Mouse (Mus musculus) kidney, postnatal 4 days (tissue): Measurements from ENCODE around the gene Nrap.

ENCODE experiments used
- DNase-seq, 2 experiments: peaks; one replicate each; pipeline ENCODE4 v3.0.0; 2021; ENCODE audit warnings: mixed read lengths in 2 of 2

Gene Nrap

DNA sequence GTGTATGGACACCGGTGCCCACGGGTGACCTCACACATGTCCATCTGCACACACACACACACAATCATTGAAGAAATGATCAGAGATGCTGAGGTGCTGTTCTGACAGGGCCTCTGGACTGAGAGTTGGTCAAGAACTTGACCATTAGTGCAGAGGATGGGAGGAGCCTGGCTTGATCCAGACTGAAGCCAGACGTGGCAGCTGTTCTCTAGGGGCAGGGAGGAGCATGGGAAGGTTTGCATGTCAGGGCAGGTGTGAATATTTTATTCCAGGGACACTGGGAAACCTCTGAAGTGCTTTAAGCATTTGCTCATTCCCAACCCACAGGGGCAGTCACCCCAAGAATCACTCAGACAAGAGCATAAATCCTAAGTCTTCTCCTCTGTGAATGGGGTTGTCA lies 92.6 kb downstream of the Nrap start:
- DNase-seq: no peak

DNA sequence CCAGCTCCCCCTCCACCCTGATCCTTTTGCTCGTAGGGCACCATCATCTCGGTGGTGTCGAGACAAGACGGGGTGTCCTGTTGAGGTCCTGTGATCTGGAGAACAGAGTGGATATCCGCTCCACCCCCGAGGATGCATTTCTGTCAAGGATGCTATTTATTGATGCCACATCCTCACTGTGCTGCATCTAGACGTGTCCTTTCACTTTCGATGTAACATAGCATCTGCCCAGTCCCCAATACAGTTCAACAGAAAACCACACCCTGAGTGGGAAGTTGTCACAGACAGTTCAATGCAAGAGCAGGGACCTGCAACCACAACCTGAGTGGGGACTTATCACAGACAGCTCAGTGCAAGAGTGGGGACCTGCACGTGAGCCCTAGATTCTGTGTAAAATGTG lies 93.2 kb downstream of the Nrap start:
- no peak for DNase-seq

DNA sequence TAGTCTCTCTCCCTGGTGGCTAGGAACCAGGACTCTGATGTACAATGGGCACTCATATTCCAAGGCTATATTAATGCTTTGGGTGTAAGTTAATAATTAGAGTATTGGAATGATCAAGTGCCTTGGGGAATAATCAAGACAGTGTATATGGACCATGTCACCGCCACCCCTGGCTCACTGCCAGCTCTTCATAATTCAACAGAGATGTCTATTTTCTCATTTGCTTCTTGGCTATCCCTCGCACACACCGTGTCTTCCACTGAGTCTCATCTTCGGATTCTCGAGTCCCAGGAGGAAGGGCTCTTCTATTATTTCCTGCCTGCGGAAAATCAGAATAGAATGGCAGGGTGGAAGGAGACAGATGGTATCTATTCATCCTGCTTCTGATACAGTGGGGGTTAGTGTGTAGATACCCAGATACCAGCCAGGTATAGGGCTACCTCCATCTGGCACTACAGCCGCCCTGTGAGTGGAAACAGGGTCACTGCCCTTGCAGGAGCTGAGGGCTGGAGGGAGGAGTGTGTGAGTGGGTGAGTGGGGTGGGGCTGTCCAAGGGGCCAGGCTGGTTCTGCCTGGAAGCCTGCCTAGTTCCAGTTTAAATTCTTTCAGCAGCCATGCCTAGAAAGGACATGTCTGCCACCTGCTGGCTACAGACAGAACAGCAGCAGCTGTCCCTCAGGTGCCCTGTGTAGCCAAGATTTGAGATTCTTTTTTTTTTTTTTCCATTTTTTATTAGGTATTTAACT lies 95.0 kb downstream of the Nrap start:
- peak; percentile 91 to 92 for DNase-seq

DNA sequence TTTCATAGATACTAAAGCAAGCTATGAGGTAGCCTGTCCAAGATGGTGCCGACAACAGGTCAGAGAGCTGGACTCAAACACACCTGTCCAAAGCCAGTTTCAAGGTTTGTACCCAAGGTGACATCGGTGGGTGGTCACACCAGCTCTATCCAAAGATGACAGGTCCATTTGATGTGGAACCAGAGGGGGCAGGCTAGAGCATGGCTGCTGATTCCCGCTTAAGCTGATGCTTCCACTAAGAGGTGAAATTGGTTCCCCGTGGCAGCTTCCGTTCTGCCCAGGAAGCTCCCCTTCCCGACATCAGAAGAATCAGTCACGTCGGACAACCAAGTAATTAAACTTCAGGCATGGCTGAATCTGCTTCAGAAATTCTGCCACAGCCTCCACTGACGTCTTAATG lies 97.5 kb downstream of the Nrap start:
- peak; percentile 40 to 55 for DNase-seq

DNA sequence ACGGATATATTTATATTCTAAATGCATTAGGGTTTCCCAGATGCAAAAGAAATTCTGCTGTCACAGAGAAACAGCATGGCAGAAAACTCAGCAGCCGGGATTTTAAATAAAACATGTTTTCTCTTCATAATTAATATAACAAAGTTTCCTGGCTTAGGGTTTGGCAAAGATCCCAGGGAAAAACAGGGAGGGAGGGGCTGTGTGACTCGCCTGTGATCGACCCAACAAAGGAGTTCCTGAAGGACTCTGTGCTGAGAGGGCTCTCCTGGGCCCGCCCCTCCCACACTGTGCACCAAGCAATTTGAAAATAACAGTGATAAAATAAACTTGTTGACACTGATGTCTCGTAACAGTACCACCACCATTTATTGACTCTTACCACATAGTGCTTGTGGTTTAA lies 97.9 kb downstream of the Nrap start:
- DNase-seq: peak; percentile 49 to 63

DNA sequence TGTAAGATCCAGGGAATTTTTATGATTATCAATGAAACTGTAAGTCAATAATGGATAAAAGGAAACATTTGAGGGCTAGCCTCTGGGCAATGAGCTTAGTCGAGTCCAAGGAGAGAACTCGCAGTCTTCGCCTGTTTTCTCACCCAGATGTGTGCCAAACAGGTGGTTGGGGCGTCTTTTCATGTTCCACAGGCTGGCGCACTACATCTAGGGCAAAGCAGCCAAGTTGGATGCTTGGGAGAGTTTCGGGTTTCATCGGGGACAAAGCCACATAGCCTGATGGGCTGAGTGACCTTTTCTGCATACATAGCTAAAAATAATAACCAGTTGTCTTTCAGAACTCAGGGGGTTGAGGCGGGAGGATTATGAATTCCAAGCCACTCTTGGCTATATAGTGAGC lies 100.2 kb downstream of the Nrap start:
- DNase-seq: no peak

DNA sequence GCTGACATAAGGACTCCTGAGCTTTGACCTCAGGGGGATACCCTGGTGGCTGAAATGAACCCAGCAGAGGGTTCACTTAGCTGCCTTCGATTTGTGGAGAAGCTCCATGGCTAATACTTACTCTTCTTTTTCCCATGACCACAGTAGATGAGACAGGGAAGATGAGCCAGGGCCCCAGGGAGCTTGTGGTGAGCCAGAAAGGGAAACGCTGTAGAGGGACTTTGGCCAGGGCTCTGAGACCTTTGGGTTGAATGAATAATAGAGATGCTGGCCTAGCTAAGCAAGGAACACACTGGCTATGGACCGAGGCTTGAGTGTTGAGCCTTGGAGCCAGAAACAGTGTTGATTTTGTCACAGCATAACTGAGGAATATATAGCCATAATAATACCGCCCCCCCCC lies 101.4 kb downstream of the Nrap start:
- no peak for DNase-seq

DNA sequence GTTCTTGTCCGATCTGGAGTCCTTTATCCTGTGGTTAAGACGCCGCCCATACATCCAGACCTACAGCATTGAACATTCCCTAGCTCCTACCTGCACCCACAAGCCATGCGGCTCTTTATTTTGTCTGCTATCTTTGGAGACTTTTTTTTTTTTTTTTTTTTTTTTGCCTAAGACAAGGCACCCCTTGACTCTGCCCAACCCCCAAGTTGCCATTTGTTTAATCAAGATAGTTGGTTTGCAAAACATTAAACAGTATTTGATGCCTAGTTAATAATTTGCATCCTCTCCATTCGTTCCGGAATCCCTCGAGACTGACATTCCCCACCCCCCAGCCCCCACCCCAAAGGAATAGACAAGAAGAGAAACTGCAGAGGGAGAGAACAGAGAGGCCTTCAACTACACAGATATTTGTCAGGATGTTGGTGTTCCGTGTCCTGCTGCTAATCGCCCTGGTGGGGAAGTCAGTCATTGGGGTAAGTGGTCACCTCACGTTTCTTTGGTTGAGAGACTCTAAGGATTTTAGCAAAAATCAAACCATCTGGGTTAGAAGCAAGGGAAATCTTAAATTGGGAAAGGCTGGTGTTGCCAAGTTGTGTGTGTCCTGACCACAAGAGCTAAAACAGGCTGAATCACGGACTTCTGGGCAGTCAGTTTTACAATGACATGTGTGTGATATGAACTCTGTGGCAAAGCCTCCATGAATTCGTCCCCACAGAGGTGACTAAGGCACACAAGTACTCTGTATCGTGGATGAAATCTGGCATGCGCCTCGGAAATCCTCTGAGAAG lies 102.1 kb downstream of the Nrap start:
- DNase-seq: no peak

DNA sequence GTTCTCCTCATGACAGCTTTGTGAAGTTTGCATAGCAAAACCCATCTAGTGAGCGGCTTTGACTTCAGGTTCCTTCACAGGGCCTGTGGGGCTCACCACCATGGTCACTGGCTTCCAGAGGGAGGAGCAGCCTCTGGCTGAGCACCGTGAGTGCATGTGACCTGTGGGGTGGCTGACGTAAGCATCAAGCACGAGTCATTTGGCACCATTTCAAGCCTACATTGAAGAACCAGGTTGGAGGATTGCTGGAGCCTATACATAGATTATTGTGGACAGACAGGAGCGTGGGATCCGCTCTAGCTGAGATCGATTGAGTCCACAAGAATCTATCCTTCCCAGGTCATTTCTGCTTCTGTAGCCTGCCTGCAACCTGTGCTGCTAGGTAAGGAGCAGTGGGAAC lies 103.0 kb downstream of the Nrap start, which contains the start of gene Habp2:
TSS of gene Habp2 (plus strand) at position 272 of the 400 bp plus-strand sequence.
- no peak for DNase-seq

DNA sequence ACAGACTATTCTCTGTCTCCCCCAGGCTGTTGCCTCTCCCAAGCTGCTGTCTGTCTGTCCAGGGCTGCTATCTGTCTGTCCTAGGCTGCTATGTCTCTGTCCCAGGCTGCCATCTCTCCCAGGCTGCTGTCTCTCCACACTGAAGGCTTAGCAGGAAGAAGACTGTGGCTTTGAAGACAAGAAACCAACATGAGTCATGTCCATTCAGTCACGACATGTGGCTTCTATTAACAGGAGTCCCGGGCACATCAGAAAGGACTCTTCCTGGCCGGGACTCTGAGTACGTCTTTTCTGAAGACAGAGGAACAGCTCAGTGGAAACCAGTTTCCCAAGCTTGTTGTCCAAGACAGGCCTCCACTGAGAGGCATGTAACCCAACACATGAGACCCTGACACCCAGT lies 104.6 kb downstream of the Nrap start:
- DNase-seq: no peak

DNA sequence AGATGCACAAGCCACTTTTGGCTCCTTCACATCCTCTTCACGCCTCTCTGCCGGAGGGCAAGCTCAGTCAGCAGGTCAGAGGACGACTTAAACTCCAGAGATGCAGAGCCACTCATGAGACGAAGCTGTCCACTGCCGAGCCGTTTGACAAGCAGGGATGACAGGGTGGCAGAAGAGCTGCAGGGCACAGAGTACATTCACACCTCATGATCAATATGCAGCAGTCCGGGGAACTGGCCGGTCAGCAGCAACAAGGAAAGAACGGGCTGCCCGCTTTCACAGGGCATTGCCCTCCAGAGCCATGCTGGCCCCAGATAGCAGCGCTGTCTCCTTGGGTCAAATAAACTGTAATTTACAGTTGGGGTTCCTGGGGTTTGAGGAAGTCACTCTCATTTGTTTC lies 111.5 kb downstream of the Nrap start:
- no peak for DNase-seq

DNA sequence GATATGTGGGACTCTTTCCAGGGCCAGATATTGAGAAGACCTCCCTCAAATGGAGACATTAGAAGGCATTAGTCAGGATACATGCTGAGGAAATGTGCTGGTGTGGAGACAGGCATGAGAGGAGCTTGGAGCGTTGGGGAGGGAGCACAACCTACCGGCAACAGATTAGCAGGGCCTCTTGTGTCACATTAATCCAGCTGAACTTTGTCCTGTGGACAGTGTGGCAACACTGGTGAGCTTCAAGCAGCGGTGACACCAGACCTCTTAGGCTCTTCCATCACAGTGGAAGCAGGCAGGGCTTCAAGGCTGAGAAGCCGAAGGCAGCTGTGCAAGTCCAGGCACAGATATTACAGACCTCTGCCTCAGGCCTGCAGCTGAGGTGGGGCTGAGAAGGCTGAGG lies 111.9 kb downstream of the Nrap start:
- DNase-seq: no peak

DNA sequence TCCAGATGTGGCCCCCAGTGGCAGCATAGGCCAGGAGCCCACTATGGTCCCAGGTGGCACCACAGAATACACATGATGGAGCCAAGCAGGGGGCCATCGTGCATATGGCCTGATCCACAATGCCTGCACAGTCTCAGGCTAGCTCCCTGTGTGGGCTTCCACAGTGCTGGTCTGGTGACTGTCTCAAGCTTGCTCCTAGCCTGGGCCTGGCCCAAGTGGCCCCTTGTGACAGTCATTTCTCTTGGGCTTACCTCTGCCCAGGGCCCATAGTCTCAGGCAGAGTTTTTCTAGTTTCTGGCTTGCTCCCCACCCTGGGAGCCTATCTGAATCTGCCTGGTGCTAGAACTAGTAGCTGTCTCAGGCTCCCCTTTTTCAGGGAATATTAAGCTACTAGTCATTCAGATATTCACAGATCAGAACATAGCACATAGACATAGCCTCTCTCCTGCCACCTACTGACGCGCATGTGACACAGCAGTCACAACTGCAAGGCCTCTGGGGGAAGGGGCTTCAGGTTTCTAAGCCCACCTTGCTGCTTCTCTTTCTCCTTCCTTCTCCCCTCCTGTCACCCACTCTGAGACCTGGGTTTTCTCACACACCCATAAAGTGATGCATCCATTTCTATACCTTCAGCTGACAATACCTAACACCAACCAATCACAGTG lies 112.6 kb downstream of the Nrap start:
- no peak for DNase-seq

DNA sequence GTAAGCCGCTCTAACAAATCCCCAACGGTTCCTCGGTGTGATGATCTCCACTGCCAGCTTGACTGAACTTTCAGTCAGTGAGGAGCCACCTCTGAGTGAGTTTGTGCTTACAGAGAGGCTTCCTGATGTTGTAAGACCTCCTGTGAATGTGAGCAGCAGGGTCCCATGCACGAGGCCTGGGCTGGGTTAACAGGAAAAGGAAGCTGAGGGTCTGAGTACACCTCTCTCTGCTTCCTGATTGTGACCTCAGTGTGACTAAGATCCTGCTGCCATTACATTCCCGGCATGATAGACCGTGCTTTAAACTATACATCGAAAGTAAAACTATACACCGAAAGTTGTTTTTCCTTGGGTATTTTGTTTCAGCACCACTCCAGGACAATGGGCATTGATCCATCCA lies 117.8 kb downstream of the Nrap start:
- DNase-seq: no peak
